Mouse (Mus musculus): ENCODE results near the gene Jarid2.
A peak's percentile ranks its signal among the peaks of the same experiment; 100 is the strongest.
"Not testable (repeated sequence)": the region's sequence is repeated elsewhere in the genome, so short reads cannot be mapped to it uniquely, and the experiment has no call there.

The Jarid2 gene

GRCm38 (mm10) chr13:44729424-44729971 lies at the start of gene Jarid2:
Gene Jarid2 (plus strand): TSS chr13:44729474.
- peak; percentile 10 for DNase-seq

DNA sequence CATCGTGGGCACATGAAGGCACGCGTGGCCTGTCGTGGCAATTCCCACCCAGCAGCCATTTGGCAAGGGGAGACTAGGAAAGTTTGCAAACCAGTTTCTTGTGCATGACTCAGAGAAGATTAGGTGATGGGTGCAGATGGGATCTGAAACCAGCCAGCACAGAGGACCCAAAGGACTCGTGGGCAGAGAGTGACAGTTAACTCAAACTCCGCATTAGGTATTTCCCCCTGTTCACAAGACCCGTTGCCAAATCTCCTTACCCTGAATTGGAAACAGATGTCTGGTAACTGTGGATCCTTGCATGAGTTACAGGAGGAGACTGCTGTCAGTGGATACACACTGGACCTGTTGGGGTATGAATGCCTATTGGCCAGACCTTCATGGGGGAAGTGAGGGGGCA lies 48.2 kb upstream of the Jarid2 start:
- no peak for DNase-seq

DNA sequence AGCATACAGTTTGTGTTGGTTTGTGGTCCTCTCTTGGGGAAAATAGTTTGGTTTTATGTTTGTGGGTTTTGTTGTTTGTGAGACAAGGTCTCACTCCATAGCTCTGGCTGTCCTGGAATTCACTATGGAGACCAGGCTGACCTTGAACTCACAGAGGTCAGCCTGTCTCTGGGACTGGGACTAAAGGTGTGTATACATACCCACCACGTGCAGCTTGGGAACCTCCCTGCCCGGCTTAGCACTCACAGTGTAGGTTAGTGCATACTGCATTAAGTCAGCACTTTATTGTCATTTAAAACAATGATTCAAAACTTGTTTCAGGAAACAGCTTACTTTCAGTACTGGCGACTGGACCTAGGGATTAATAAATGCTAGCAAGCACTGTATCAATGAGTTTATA lies 41.1 kb upstream of the Jarid2 start:
- no peak for DNase-seq

- no peak for DNase-seq
Observed at GRCm38 (mm10) chr13:44697628-44698027, 31.6 kb upstream of the Jarid2 start.

DNA sequence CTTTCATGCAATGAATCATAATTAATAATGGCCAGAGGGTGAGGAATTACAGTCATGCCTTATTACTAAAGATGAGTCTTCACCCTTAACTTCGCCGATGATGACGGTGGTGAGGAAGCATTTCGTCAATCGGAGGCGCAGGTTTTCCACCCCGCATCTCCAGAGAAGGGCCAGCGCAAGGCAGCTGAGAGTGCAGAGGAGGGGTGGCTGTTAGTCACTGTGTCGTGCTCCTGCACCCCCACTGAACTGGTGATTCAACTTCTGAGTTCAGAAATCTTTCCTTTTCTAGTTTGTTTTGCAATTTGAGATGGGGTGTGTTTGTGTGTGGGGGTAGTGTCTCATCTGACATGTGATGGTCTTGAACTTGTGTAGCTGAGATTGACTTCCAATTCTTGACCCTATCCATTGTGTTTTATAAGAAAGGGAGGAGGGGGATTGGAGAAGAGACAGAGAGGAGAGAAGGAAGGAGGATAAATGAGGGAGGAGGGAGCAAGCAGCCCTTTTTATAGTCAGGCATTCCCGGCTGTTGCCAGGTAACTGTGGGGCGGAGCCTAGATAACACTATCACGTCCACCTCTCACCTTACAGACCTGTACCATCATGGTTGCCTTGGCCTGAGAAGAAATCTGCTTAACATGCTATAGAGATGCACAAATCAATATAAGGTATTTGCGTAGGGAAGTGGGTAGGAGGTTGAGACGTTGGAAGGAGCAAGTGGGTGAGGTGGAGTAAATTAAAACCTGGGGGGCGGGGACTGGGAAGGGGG lies 25.1 kb upstream of the Jarid2 start:
- DNase-seq = peak; percentile 19

DNA sequence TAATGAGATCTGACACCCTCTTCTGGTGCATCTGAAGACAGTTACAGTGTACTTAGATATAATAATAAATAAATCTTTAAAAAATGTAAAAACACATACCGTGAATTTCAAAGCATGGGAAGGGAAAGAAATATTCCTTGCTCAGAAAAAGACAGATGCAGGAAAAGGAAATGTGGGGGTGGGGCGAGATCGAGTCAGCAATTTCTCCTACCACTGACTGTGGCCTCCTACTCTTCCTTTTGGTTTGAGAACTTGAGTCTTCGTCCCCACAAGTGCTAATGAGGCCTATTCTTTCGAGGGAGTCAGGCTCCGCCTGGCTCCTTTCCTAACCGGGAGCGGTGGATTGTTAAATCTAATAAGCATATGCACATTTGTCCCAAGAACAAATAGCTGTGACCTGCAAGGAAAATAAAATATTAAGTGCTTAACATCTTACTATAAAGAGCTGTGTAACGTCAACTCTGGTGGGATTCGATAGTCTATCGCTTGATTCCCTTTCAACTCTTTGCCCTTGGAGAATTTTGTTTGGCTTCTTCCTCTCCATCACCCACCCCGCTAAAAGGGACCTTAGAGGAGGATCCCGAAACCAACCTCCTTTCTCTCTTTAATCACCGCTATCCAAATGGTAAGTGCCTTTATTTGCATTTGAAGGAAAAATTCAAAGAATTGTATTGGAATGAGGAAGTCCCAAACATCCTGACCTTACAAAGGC lies 24.1 kb upstream of the Jarid2 start:
- DNase-seq = peak; percentile 54

- DNase-seq = no peak
Observed at GRCm38 (mm10) chr13:44705743-44706044, 23.6 kb upstream of the Jarid2 start.

DNA sequence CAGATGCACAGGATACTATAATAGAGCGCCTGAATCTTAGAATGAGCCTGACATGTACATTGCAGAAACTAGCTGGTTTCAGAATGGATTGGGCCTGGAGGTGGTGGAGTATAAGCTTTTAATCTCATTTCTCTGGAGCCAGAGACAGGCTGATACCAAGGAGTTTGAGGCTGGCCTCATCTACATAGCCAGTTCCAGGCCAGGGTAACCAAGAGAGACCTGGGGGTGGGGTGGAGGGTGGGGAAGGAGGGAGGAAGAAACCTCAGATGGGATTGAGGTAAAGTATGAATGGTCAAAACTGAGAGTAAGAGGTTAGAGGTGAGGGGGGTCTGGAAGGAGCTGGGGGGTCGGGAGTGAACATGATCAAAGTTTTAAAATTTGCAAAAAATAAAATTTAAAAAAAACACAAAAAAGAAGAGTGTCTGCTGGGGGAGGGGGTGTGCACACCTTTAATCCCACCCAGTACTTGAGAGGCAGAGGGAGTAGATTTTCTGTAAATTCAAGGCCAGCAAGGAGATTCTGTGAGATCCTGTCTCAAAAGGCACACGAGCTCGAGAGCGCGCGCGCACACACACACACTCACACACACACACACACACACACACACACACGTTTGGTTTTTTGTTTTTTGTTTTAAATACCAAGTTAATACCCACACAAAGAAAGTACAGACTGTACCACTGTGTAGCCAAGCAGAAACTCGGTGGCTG lies 22.9 kb upstream of the Jarid2 start:
- DNase-seq = no peak

GRCm38 (mm10) chr13:44707176-44707575 lies 22.1 kb upstream of the Jarid2 start:
- no peak for DNase-seq

- no peak for DNase-seq
Observed at GRCm38 (mm10) chr13:44708336-44709017, 20.8 kb upstream of the Jarid2 start.

DNA sequence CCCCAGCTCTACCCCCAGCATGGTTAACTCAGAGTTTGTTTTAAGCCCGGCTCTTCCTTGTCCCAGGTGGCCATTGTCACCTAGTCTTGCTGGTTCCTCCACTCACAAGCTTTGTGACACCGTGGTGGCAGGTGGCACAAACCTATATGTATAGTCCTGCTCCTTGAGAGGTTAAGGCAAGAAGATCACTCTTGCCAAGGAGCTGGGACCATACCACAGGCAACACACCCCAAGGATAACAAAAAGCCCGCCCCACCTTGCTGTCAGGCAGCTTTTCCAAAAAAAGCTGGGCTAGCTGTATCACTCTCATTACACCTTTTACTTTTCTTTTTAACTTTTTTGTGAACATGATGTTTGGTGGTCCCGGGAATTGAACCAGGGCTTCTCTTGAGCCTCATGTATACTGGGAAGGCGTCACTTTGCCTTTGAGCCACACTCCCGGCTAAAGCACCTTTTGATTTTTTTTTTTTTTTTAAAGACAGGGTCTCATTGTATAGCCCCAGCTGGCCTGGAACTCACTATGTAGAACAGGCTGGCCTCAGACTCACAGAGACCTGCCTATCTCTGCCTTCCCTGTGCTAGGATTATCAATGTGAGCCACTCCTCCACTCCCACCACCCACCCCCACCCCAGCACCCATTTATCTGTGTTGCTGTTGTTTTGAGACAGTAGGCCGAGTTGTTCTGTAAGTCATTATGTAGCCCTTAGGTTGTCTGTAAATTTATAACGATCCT lies 19.4 kb upstream of the Jarid2 start:
- no peak for DNase-seq

- no peak for DNase-seq
Observed at GRCm38 (mm10) chr13:44711062-44711461, 18.2 kb upstream of the Jarid2 start.

DNA sequence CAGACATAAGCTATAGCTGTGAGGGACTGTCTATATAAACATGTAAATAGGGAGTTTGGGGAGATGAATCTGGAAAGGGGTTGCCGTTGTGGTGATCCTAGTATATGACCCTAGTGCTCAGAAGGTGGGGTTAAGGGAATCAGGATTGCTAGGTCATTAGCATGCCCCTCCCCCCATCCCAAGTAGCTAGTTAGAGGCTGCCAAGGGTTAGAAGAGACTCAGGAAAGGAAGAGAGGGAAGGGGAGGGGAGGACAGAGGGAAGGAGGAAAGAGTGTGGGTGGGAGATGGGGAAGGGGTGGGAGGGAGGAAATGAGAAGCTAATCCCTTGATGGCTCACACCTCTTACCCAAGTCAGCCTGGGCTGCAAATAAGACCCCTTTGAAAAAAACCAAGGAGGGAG lies 17.4 kb upstream of the Jarid2 start:
- DNase-seq = no peak

GRCm38 (mm10) chr13:44715187-44715885 lies 13.9 kb upstream of the Jarid2 start:
- no peak for DNase-seq

GRCm38 (mm10) chr13:44717838-44718237 lies 11.4 kb upstream of the Jarid2 start:
- no peak for DNase-seq

- DNase-seq = not testable (repeated sequence)
Observed at GRCm38 (mm10) chr13:44718465-44718864, 10.8 kb upstream of the Jarid2 start.

- no peak for DNase-seq
Observed at GRCm38 (mm10) chr13:44720094-44720493, 9.2 kb upstream of the Jarid2 start.

DNA sequence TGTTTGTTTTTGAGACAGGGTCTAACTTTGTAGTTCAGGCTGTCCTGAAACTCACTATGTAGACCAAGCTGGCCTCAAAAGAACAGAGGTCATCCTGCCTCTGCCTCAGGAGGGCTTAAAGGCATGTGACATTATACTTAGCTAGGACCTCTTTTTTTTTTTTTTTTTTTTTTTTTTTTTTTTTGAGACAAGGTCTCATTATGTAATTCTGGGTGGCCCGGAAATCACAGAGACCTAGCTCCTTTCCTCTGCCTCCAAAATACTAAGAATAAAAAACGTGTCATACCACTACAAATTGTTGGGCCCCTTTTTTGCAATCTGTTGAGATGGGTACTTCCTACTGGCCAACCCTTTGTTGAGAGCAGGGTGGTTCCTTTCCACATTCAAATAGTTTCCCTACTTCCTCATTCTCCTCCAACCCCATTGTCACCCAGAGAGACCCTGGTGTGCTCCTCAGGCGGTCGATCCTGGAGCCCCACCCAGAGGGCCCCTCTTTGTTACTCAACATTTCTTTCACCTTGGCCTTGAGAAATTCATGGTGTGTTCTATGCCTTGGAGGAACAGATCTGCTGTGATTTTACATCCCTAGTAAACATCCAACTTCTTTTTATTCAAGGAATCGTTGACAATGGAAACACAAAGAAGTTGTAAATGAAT lies 7.3 kb upstream of the Jarid2 start:
- no peak for DNase-seq

DNA sequence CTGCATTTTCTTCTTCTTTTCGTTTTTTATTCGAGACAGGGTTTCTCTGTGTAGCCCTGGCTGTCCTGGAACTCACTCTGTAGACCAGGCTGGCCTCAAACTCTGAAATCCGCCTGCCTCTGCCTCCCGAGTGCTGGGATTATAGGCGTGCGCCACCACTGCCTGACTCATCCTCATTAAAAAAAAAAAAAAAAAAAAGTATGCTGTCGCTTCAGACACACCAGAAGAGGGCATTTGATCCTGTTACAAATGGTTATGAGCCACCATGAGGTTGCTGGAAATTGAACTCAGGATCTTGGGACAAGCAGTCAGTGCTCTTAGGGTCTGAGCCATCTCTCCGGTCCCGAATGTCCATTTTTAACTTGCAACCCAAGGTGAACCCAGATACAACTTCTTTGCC lies 5.8 kb upstream of the Jarid2 start:
- DNase-seq = not testable (repeated sequence)

GRCm38 (mm10) chr13:44728145-44728880 lies 961 bp upstream of the Jarid2 start:
- no peak for DNase-seq
